Comparison of ENCODE assay signal across 8 mouse cellular contexts in the genomic region with DNA sequence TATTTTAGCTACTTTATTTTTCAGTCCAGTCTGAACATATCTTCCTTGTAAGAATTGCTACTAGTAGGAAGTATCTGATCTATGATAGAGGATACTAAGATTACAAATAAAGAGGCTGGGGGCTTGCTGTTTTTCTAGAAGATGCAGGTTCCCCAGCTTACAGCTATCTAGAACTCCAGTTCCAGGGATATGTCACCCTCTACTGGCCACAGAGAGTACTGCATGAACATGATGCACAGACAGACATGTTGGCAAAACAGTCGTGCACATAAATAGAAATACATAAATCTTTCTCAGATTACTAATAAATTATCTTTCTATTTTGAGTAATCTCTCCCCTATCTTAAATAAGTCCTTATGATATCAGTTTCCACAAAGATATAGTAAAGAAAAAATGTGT. TPM values are rescaled to one million over a fixed set of nuclear protein-coding genes. Genes with fewer than 3 reads are reported as not detected.
DNase-seq lines count a peak whose midpoint lies in the region; ATAC-seq lines count a peak whose summit lies in the region.

No protein-coding gene starts in this region.

- H3K36me3 ChIP-seq in kidney, embryonic 15.5 days: peaks cover 10% of the 10 kb centered on the region; the same call in 1 of the 2 replicates
- no peaks in the 10 kb centered on the region for H3K36me3 ChIP-seq in hindbrain, embryonic 16.5 days (ENCODE audit: control insufficient read depth, insufficient read depth, low read length)

- H3K4me2 ChIP-seq in kidney, embryonic 15.5 days: no peak overlapping the region
- H3K4me2 ChIP-seq in hindbrain, embryonic 16.5 days (ENCODE audit: low read length): no peak overlapping the region

- no peaks in the 10 kb centered on the region for H3K4me1 ChIP-seq in kidney, embryonic 15.5 days
- H3K4me1 ChIP-seq in hindbrain, embryonic 16.5 days (ENCODE audit: control insufficient read depth, insufficient read depth, low read depth, low read length): no peaks in the 10 kb centered on the region

- ATAC-seq in kidney, embryonic 15.5 days (replicated peaks; ENCODE audit: low FRiP score): no peak
- ATAC-seq in hindbrain, embryonic 16.5 days: 0 out of 2 replicates have a peak, but pooled peaks have one; percentile 24

- no peak overlapping the region for H3K27ac ChIP-seq in kidney, embryonic 15.5 days
- H3K27ac ChIP-seq in hindbrain, embryonic 16.5 days (ENCODE audit: low read depth, low read length): no peak overlapping the region

- WGBS in kidney, embryonic 15.5 days: 29% methylated on average over 1 of the region's 1 CpGs
- 24% methylated on average over 1 of the region's 1 CpGs for WGBS in hindbrain, embryonic 16.5 days

- H3K9me3 ChIP-seq in kidney, embryonic 15.5 days (replicated peaks): no peaks in the 10 kb centered on the region
- no peaks in the 10 kb centered on the region for H3K9me3 ChIP-seq in hindbrain, embryonic 16.5 days (ENCODE audit: control insufficient read depth, low read length)

- intact Hi-C loops in left cerebral cortex, postnatal 25 days (cut with DNase I): loop anchor here (1.0 kb wide), 1 partner anchor 62 kb away; no protein-coding TSS in a partner anchor

- no peaks in the 10 kb centered on the region for H3K27me3 ChIP-seq in kidney, embryonic 15.5 days
- H3K27me3 ChIP-seq in hindbrain, embryonic 16.5 days (replicated peaks; ENCODE audit: control insufficient read depth, insufficient read depth, low read length): no peaks in the 10 kb centered on the region

- no peak overlapping the region for H3K9ac ChIP-seq in kidney, embryonic 15.5 days
- no peak overlapping the region for H3K9ac ChIP-seq in hindbrain, embryonic 16.5 days (ENCODE audit: low read depth, low read length)

- DNase-seq in kidney, adult 18-20 months: peak; percentile 71
- DNase-seq in WW6 (ENCODE audit: low read depth, low spot score): peak; percentile 9
- DNase-seq in cerebellum, postnatal 4 days (ENCODE audit: low spot score in 2 of 2): peak; percentile 44 to 77
- peak; percentile 64 to 74 for DNase-seq in left cerebral cortex, postnatal 25 days (ENCODE audit: low spot score in 2 of 2)
- DNase-seq in ovary, postnatal 14 days (ENCODE audit: low spot score): peak; percentile 70
- DNase-seq in thymus, postnatal 14 days: peak; percentile 75

- H3K4me3 ChIP-seq in kidney, embryonic 15.5 days (replicated peaks): no peak overlapping the region
- no peak overlapping the region for H3K4me3 ChIP-seq in hindbrain, embryonic 16.5 days (ENCODE audit: low read length)

RNA-seq across cellular contexts. Expression of a gene that starts 34.8 kb away (rescaled TPM):
- polyA plus RNA-seq in kidney, embryonic 15.5 days (2015; fragmentation: Nextera tagmentation; extraction: Ambion mirVana): not detected in 2 replicates
- not detected in 2 replicates for polyA plus RNA-seq in hindbrain, embryonic 16.5 days (2015; fragmentation: Nextera tagmentation; extraction: Ambion mirVana)
- total RNA-seq in left cerebral cortex, postnatal 25 days (2021): not detected

RNA-seq across cellular contexts. Expression of a gene that starts 35.1 kb away (rescaled TPM):
- 28.0 and 29.1 TPM in 2 replicates for polyA plus RNA-seq in kidney, embryonic 15.5 days (2015; fragmentation: Nextera tagmentation; extraction: Ambion mirVana)
- 20.2 and 20.3 TPM in 2 replicates for polyA plus RNA-seq in hindbrain, embryonic 16.5 days (2015; fragmentation: Nextera tagmentation; extraction: Ambion mirVana)
- 10 to 100 TPM; 27.6 to 30.0 TPM for total RNA-seq in left cerebral cortex, postnatal 25 days (2021)

RNA-seq across cellular contexts. Expression of a gene that starts 42.0 kb away (rescaled TPM):
- 2.3 and 3.2 TPM in 2 replicates for polyA plus RNA-seq in kidney, embryonic 15.5 days (2015; fragmentation: Nextera tagmentation; extraction: Ambion mirVana)
- 1.3 and 2.0 TPM in 2 replicates for polyA plus RNA-seq in hindbrain, embryonic 16.5 days (2015; fragmentation: Nextera tagmentation; extraction: Ambion mirVana)
- not detected for total RNA-seq in left cerebral cortex, postnatal 25 days (2021)

RNA-seq across cellular contexts. Expression of a gene that starts 59.6 kb away (rescaled TPM):
- not detected in 2 replicates for polyA plus RNA-seq in kidney, embryonic 15.5 days (2015; fragmentation: Nextera tagmentation; extraction: Ambion mirVana)
- 0.15 TPM in 1 of 2 replicates, not detected in the other for polyA plus RNA-seq in hindbrain, embryonic 16.5 days (2015; fragmentation: Nextera tagmentation; extraction: Ambion mirVana)
- total RNA-seq in left cerebral cortex, postnatal 25 days (2021): not detected

Comparison
In these comparisons a context has a peak if more than half of its experiments do, and no peak if none do; other contexts are left out.
1. DNase-seq: peak in every context shown above with its lines; median percentile 75 in thymus, postnatal 14 days; 71 in kidney, adult 18-20 months; 70 in ovary, postnatal 14 days; 69 in left cerebral cortex, postnatal 25 days; 60 in cerebellum, postnatal 4 days; 9 in WW6.